Mouse (Mus musculus): ENCODE measurements at regions not wholly inside any gene's neighbourhood (a gene's known extent, or its start where the extent isn't known, plus 50 kb on each side); places are given as distances from the start of the nearest gene placed in this dataset.

- TF ChIP-seq CTCF (IDR thresholded peaks at IDR 0.05) (no peak), EP300 (IDR thresholded peaks at IDR 0.05) (no peak)
Measured at GRCm38 (mm10) chr12:86814740-86815139, 69.9 kb downstream of the Irf2bpl start.
